Mouse (Mus musculus) embryonic fibroblast, embryonic 13.5 days (primary cell): Measurements from ENCODE around the gene 1700012B07Rik.

Source experiments
- CTCF ChIP-seq: IDR thresholded peaks from 2 replicates; pipeline ENCODE4 v1.5.1; 2011; ENCODE audit warnings: mild to moderate bottlenecking, control low read depth, low read length, moderate library complexity, borderline replicate concordance; ENCODE audit not compliant: insufficient read depth
- POLR2A ChIP-seq: IDR thresholded peaks from 2 replicates; pipeline ENCODE4 v1.6.1; 2011; ENCODE audit warnings: low read depth, mild to moderate bottlenecking, control low read depth, low read length, moderate library complexity

GRCm38 (mm10) chr11:109863194-109863746, 35.4 kb upstream of the 1700012B07Rik start:
- TF ChIP-seq POLR2A, result no peak
- no peak for TF ChIP-seq CTCF
